Mouse (Mus musculus) activated CD4-positive, CD25-positive, alpha-beta regulatory T cell, adult 4 months (primary cell): ENCODE data around the gene Shisa7. TPM values are rescaled to one million over a fixed set of nuclear protein-coding genes. Genes with fewer than 3 reads are reported as not detected.
"Not testable (repeated sequence)": the region's sequence is repeated elsewhere in the genome, so short reads cannot be mapped to it uniquely, and the experiment has no call there.

ENCODE experiments used
- ATAC-seq: one replicate; pipeline ENCODE4 v1.8.0; 2017
- polyA plus RNA-seq, 2 experiments: library from polyadenylated mRNA; unstranded; fragments of 100-300 nt; shearing (Covaris generic); gene quantifications; one replicate each; pipeline ENCODE4 v1.2.1; 2017

Shisa7 gene
- polyA plus RNA-seq, 2 experiments from 2014 or later, result 0.09 TPM; not detected in 1

DNA sequence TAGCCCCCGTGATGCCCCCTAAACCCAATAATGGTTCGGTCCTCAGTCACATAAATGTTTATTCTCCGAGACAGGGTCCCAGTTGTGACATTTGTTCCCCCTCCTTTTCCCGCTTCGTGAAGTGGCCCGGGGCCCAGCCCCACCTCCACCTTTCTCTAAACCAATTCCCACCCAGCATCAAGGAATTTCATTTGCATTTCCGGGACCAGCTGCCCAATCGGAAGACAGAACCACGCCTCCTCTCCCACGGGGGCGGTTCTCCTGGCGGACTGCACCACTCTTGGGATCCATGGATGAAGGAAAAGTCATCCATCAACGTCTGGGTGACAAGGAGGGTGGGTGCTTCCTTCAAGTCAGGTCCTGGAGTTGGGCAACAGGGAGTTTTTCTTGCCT is 417 bp upstream of the Shisa7 start:
- ATAC-seq, result no peak

DNA sequence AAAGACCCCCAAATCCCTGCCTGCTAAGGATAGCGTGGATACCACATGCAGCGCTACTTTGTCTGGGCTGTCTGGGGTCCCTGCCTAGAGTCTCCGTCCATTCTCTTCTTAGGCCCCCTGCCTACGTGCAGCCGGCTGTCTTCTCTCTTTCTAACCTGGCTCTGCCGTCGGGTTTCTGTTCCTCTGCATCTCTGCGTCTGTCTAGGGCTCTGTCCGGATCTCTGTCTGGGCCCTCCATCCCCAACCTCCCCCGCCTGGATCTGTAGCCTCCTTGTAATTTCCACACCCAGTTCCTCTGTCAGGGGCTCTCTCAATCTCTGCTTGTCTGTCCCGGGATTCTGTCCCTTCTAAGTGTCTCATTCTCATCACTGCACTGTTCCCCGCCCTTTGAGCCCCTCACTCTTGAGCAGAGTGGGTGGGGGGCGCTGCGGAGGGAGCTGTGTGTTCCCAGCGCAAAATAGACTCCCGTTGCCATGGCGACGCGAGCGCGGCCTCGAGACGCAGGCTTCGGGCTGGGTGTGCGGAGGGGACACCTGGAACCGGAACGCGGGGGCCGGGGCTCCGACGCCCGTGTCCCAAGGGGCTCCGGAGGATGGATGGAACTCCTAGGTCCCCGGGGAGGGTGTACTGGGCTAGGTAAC is 772 bp downstream of the Shisa7 start:
- ATAC-seq, result no peak

DNA sequence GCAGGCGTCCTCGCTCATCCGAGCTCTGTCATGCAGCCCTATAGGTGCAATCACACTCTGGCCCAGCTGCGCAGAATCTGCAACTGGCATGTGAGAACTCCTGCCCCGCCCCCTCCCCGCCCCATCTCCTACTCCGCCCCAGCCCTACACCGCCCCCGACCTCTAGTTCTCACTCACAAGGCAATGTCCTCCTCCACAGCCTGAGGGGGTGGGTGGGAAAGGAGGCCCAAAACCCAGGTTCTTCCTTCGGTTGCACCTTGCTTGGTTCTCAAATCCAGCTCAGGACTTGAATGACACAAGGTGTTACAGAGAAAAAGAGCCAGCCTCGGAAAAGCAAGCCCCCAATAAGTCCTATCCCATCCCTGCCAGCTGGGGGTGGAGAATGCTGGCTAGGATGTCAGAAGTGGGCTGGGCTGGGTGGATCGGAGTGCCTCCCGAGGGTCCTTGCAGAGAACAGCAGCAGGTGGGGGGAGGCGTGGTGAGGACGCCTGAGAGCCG is 1.8 kb downstream of the Shisa7 start:
- ATAC-seq, result no peak

DNA sequence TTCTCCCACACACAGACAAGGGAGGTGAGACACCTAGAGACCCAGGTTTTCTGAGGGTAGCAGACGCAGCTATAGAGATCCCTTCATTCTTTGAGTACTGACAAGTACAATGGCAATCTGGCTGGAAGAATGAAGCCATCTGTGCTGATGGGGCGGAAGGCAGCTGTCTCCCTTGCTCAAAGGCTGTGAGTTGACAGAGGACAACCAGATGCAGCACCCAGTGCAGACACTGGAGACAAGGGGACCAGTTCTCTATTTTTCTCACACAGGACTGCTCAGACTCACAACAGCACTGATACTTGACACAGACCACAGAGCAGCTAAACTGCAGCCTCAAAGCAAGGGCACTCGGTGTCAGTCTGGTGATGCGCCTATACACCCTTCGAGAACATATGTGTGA is 2.4 kb downstream of the Shisa7 start:
- no peak for ATAC-seq

DNA sequence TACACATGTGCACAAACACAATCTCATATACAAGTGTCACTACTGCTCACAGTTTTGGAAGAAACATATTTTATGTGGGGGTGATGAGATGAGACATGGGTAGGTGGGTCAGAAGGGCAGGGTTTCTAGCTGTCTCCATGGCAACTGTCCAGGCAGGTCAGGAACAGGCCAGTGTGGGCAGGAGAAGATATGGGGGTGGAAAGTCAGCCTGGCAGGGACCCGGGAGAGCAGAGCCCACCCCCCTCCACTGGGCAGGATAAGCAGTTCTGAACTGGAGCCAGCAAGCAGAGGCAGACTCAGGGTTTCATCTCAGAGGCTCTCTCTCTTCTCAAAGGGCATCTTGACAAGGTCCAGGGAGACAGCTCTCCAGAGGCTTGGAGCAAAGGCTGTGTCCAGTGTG is 6.9 kb downstream of the Shisa7 start:
- ATAC-seq, result no peak

DNA sequence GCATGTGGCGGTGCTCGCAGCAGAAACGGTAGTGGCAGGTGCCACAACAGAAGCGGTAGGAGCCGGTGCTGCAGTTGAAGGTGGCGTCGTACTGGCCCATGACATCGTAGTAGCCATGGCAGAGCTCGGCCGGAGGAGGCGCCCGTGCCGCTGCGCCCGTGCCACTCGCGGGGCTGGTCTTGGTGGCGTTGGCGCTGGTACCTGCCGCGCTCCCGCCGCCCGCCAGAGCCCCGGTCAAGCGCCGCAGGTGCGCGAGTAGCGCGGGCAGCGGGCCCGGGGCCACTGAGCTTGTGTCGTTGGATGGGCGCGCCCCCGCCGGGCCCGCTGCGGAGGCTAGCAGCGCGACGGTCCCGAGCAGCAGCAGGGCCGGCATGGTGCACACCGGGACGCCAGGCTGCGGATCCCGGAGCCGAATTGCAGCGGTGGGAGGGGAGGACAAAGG is 8.1 kb downstream of the Shisa7 start:
- ATAC-seq, result peak; percentile 90

DNA sequence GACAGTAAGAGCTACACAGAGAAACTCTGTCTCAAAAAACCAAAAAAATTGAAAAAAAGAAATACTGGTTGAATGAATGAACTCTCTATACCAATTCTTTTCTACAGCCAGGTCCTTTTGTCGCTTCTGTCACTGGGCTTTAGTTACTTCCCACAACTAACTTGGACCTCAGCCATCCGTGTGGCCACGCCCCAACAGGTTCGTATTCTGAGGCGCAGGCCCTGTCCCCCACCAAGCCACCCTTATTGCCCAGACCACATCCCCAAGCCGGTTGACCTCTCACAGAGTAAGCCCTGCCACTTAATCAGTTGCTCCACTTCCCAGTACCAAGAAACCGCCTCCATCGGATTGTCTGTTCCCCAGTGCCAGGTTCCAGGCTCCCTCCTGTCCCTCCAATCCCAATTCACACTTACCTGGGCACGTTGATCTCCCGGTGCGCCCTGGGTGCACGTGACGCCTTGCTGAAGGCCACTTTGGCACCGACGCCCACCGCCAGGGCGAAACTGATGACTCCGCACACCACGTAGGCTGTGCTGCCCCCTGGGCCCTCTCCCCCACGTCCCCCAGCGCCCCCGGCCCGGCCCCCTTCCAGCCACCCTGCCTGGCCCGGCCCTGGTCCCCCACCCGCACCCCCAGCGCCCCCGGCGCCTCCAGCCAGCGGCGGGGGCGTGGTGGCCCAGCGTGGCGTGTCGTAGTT is 8.7 kb downstream of the Shisa7 start:
- ATAC-seq, result no peak

DNA sequence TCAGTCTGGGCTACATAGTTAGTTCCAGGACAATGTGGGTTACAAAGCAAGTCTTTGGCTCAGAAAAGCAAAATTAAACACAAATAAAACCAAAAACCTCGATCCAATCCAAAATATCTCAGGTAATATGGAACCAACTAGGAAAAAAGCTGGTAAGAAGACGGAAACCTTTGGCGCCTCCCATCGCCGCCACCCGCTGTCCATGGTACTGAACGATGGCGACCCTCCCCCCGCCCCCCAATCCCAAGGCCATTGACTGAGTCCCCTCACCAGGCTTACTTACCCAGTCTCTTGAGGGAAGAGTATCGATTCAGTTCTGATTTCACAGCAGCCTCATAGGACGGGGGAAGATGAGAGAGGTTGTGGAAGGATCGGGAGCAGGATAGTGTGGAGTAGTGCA is 14.0 kb downstream of the Shisa7 start:
- ATAC-seq, result no peak

DNA sequence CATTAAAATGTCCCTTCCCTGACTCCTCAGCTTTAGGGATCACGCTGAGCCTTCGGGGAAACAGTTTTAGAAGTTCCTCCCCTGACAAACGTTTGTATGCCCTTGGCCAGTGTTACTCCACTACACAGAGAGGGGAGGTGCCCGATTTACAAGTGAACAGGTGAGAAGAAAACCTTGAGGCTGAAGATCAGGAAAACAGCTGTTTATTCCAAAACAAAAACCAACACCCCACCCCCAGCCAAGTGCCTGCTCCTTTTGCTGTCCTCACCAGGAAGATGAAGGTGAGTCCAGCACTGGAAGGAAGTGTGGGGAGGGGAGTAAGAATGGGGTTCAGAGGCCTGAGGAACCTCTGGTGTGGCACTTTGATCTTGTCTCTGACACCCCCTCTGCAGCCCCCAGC is 19.1 kb downstream of the Shisa7 start:
- no peak for ATAC-seq

DNA sequence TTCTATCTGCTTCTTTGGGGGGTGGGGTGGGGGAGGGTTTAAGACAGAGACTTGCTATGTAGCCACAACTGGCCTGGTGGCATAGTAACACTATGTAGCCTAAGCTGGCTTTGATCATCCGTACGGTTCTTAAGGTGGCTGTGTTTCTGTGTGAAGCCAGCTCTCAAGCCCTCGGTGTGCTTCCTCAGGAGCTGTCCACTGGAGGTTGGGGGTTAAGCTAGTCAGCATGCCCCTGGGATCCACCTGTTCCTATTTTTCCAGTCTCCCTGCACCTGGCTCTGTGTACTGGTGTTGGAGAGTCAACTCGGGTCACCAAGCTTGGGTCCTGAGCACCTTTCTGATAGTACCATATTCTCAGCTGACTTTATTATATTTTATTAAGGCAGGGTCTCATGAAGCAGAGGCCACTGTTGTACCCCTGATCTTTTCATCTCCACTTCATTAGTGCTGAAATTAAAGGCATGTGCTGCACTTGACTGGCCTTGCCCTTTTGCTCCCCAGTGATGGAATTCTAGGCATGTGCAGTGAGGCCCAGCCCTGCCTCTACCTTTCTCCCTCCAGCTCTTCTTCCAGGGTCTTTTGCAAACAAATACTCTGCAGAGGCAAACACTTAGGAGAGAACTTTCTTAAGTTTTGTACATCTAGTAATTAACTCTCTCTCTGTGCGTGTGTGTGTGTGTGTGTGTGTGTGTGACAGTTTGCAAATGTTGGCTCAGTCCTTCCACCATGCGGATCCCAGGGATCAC is 22.2 kb downstream of the Shisa7 start:
- ATAC-seq, result no peak

DNA sequence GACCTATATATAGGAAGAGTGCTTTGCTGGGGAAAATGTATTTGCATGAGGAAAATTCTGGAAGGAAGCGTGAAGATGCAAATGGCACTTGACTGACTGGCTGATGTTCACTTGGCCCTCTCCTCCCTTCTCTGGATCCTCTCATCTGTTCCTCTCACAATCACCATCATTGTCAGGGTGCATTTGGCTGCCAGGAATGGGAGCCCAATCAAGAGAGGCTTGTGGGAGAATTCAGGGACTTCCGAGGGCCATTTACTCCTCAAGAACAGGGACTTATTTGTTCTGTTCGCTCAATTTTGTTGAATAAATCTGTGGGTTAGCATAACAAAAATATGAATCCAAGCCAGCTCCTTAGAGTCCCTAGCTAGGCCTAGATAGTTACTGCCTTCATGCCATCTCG is 22.8 kb downstream of the Shisa7 start:
- ATAC-seq, result no peak

DNA sequence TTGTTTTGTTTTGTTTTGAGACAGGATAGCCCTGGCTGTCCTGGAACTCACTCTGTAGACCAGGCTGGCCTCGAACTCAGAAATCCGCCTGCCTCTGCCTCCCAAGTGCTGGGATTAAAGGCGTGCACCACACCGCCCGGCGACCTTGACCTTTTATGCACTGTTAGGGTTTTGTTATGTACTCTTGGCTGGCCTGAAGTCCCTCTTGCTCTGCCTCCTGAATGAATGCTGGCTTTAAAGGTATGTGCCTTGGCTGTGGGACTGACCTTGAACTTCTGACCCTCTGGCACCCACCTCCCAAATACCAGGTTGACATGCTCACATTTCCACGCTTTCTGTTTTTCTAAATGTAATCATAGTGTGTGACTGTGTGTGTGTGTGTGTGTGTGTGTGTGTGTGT is 23.6 kb downstream of the Shisa7 start:
- ATAC-seq, result not testable (repeated sequence)

DNA sequence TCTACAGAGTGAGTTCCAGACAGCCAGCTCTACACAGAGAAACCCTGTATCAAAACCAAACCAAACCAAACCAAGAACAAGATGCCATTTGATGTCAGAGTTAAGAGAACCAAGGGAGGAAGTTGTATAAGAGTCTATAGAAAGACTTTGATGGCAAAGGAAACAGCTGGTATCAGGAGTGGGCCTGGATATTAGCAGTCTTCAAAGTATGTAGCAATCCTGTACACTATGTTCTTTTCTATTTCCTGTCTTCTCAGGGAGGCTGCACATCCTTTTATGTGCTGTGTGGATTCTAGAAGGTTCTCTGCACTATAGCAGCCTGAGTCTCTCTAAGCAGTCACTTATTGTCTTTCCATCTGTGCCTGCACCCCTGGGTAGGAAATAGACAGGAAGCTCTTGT is 27.9 kb downstream of the Shisa7 start:
- no peak for ATAC-seq

DNA sequence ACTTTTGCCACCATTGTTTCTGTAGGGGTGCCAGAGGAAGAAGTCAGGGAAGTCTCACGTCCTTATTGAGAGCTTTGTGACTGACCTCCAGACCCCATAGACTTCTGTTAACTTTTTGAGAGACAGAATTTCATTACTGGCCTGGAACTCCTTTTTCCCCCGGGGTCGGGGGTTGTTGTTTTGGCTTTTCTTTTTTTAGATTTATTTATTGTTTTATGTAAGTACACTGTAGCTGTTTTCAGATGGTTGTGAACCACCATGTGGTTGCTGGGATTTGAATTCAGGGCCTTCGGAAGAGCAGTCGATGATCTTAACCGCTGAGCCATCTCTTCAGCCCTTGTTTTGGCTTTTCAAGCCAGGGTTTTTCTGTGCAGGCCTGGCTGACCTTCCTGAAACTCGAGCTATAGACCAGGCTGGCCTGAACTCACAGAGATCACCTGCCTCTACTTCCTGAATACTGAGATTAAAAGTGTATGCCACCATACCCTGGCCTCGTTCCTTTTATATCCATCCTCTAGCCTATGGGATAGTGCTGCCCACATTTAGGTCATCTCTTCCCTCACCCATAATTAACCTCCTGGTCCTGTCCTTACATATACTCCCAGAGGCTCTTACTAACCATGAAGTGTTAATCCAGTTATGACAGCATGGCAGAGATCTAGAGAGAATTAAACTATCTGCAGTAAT is 31.2 kb downstream of the Shisa7 start:
- no peak for ATAC-seq

DNA sequence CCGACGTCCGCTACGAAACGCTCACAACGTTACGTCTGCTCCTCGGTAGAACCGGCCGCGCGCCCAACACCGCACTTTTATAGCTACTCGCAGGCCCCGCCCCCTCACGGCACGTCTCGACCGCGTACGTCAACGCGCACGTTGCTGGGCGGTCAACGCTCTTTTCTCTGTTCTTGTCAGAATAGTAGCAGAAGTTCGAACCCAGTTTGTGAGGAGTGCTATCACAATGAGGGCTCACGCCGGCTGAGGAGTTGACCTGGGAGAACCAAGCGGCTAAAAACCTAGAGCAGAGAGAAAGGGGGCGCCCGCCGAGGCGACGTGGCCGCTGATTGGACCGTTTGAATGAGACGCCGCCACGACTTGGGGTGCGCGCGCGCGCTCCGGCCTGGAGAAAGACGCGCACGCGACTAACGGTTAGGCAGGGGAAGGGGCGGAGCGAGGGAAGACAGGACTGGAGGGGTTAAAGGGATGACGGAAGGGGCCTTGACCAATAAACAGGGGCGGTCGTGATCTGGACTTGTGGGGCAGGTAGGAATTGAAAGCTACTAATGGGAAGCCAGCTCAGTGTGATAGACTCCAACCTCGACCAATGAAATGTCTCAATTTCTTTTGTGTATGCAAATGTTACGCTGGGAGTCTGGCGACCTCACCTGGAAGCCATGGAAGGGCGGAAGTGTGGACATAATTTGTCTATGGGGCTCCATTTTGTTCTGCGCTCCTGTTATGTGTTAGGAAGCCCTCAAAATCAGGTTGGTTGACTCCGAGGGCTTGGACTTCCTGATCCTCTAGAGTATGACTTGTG is 32.0 kb downstream of the Shisa7 start, which contains the start of gene Ube2s:
Gene Ube2s (minus strand): TSS at position 288 of the 802 bp plus-strand sequence.
- peak; percentile 94 for ATAC-seq

DNA sequence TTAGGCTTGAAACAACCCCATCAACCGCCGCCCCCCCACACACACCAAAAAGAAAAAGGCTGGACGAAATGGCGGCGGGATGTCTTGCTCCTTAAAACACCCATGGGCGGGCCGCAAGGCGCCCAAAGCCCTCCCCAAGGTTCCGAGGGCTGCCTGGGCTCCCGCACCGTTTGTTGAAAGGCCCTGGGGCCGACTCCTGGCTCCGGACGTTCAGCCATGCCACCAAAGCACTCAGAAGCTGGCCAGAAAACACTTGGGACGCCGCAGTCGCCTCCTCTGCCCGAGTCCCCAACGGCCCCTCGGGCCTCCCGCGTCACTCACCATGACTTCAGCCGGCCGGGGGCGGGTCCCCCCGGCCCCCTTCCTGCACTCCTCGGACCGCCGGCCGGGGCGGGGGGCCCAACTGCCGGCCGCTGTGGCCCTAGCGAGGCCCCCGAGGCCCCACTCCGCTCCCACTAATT is 32.6 kb downstream of the Shisa7 start:
- no peak for ATAC-seq

DNA sequence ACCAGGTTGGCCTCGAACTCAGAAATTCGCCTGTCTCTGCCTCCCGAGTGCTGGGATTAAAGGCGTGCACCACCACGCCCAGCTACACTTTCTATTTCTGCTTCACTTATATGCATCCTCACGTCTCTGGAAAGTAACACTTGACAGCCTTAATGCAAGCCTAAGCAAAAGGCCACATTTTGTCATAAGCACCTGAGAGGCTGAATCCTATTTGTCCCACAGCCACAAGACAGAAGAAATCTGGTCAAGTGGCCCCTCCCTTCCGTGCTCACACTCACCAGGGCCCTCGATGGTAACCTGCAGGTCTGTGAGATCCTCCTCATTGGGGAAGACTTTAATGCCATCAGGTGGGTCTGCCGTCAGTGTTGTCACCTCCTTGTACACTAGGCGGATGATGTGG is 33.4 kb downstream of the Shisa7 start:
- ATAC-seq, result not testable (repeated sequence)

DNA sequence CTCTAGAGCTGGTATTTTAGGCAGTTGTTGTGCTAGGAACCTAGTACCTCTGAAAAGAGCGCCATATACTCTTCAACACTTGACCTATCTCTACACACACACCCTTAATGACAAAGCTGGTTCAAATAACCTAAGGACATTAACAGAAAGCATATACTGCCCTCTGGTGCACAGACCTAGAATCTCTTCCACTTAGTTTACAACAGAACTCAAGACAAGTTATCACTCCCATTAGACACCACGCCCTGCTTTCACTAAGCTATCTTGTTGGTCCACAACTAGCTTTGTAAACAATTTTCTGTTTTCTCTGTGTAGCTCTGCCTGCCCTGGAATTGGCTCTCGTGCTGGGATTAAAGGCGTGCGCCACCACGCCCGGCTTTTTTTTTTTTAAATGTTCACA is 37.8 kb downstream of the Shisa7 start:
- peak; percentile 50 for ATAC-seq

DNA sequence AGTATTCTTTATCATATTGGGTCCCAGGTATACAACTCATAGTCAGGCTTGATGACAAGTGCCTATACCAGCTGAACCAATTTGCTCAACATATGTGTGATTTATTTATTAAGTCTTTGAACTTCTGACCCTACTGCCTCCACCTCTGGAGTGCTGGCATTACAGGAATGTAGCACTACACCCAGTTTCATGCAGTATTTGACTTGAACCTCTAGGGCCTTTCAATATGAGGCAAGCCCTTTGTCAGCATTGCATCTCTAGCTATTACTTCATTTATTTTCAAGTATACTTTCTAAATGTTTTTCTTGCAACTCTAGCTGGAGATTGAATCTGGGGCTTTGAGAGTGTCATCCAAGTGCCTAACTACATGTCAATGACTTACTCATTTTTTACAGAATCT is 42.2 kb downstream of the Shisa7 start:
- ATAC-seq, result no peak

DNA sequence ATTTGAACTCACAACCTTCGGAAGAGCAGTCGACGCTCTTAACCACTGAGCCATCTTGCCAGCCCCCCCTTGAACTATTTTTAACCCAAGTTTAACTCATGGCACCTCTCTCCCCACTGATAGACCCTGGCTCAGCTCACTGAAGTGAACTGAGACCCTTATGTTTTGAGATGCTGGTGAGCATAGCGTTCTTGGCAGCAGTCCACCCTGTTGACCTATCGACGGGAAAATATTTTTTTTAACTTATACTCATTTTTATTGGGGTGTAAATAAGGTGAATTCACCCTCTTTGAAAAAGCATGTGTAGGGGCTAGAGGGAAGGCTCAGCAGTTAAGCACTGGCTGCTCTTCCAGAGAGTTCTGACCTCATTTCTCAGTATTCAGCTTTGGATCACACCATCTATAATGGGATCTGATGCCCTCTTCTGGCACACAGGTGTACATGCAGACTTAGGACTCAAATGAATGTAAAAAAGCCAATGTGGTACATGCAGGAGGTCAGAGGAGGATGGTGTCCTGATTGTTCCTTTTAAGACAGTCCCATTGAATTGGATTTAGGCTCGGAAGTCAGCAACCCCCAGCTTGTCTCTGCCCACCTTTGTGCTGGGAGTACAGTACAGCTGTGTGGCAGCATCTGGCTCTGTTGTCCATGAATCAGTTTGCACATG is 48.6 kb downstream of the Shisa7 start:
- peak; percentile 17 for ATAC-seq

DNA sequence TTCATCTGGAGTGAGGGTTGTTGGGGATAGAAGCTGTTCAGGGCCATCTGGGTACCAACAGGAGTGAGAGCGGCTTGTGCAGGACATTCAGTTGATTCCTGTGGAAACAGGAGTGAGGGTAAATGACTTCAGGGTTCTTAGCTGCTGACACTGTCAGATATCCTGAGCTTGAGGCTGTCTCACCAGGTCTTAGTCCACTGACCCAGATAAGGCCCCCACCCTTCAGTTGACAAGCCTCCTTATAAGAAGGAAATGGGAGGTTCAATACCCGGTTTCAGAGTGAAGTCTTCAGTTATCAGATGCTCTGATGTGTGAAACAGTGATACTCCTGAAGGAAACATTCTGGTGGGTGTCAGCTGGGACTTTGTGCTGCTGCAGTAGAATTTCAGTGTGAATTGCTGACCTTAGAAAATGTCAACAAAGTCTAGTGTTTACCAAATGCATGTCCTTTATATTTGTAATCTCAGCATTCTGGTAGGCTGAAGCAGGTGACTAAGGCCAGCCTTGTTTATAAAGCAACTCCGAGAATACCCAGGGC is 49.8 kb downstream of the Shisa7 start:
- ATAC-seq, result no peak
